Mouse (Mus musculus): ENCODE results near the gene Ahdc1.
"Not testable (repeated sequence)": the region's sequence is repeated elsewhere in the genome, so short reads cannot be mapped to it uniquely, and the experiment has no call there.

Ahdc1 gene

DNA sequence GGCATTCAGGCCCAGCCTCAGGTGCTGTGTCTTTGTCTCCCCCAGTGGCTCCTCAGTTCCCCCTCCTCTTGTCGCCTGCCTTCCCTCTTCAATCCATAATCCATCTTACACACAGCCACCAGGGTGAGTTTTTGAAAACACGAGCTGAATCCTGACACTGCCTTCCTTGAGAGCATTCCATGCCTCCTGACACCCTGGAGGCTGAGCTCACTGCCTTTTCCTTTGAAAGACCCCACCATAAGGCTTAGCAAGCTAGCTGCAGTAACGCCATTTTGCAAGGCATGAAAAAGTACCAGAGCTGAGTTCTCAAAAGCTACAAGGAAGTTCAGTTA is 84.6 kb downstream of the Ahdc1 start:
- not testable (repeated sequence) for DNase-seq (ENCODE audit: low spot score in 2 of 2)

DNA sequence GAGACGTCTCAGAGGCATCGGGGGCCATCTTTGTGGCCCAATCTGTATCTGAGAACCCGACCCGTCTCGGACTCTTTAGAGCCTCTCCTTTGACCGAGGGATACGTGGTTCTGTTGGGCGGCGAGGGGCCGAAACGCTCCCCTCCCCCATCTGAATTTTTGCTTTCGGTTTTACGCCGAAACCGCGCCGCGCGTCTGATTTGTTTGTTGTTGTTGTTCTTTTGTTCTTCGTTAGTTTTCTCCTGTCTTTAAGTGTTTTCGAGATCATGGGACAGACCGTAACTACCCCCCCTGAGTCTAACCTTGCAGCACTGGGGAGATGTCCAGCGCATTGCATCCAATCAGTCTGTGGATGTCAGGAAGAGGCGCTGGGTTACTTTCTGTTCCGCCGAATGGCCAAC is 85.6 kb downstream of the Ahdc1 start:
- DNase-seq (ENCODE audit: low spot score in 2 of 2): not testable (repeated sequence)

DNA sequence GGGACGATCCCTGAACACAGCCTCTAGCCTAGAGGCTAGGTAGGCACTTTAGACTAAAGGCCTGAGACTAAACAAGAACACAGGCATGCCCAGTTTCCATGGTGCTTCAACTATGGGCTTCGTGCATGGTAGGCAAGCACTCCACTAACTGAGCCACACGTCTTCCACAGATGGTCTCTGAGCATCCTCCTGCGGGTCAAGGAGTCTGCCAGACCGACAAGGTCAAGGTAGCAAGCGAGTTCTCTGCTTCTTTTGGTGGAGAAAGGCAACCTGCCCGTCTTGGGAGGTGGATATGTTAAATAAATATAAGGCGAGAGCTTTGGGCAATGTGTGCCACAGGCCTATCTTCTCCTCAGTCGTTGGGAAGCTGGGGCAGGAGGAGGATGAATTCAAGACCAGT is 90.7 kb downstream of the Ahdc1 start:
- DNase-seq (ENCODE audit: low spot score in 2 of 2): no peak

DNA sequence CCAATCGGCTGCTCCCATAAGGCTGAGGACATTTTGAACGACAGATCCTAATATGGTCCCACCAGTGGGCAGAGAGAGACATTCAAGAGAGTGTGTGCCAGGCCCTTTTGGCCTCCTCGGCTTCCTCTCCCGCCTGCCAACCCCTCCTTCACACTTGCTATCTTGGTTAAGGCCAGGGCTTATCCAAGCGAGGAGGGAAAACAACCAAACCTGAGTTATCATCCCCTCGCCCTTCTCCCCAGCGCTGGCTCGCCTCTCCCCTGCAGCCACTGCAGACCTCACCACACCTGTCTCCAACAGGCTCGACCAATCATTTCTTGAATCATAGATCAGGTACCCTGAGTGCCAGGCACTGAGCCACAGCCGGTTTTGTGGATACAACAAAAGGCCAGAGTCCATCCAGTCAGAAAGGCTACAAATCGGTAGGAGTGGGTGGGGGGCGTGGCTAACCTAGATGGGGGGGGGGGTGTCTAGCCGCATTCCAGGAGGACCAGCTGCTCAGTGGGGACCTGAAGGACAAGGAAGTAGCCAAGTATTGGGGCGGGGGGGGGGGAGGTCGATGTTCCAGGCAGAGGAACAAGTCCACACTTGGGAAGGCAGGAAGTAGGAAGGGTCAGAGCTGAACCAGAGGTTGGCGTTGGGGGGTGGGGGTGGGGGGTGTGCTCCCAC is 92.6 kb downstream of the Ahdc1 start:
- no peak for DNase-seq (ENCODE audit: low spot score in 2 of 2)

DNA sequence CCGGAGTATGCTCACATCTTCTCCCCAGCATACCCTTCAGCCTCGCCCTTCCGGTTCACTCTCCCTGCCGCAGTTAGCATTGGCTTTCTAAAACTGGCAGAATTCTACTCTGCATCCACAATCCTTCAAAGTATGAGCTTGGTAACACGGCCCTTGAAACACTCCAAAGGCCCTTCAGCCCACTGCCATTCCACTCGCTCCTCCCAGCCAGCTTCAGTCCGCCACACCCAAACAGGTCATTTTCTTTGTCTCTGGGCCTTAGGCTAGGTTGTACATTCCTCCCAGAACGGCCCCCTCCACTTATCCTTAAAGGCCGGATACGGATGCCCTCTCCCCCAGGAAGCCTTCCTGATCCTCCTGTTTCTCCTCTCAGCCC is 93.1 kb downstream of the Ahdc1 start:
- no peak for DNase-seq (ENCODE audit: low spot score in 2 of 2)

DNA sequence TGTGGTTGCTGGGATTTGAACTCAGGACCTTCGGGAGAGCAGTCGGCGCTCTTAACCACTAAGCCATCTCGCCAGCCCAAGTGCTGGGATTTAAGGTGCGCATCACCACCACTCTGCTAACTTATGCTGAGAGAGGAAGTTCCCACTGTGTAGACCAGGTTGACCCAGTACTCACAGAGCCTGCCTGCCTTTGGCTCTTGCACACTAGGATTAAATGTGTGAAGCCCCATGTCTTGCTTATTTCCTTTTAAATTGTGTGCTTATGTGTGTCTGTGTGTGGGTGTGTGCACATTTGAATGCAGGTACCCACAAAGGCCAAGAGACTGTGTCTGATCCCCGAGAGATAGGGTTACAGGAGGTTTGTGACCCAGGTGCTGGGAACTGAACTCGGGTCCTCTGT is 95.6 kb downstream of the Ahdc1 start:
- no peak for DNase-seq (ENCODE audit: low spot score in 2 of 2)

DNA sequence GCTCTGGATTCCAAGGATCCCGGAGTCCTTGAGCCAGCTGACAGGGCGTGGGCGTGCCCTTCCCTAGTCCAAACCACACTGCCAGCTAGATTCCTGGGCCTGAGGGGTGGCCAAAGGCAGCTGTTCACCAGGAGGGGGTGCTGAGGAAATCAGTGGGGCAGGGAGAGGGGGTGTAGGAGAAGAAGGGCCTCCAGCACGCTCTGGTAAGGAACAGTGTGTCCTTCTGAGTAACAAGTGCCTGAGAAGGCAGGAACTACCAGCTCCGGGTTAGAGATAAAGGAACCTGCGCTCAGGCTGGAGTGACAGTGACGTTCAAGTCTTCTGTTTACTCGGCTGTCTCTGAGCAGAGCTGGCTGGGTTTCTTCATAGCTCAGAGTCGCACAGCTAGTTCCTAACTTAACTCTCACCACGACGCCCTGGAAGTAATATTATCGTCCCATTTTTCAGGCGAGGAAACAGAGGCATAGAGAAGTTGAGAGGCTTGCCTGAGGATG is 96.8 kb downstream of the Ahdc1 start:
- no peak for DNase-seq (ENCODE audit: low spot score in 2 of 2)

DNA sequence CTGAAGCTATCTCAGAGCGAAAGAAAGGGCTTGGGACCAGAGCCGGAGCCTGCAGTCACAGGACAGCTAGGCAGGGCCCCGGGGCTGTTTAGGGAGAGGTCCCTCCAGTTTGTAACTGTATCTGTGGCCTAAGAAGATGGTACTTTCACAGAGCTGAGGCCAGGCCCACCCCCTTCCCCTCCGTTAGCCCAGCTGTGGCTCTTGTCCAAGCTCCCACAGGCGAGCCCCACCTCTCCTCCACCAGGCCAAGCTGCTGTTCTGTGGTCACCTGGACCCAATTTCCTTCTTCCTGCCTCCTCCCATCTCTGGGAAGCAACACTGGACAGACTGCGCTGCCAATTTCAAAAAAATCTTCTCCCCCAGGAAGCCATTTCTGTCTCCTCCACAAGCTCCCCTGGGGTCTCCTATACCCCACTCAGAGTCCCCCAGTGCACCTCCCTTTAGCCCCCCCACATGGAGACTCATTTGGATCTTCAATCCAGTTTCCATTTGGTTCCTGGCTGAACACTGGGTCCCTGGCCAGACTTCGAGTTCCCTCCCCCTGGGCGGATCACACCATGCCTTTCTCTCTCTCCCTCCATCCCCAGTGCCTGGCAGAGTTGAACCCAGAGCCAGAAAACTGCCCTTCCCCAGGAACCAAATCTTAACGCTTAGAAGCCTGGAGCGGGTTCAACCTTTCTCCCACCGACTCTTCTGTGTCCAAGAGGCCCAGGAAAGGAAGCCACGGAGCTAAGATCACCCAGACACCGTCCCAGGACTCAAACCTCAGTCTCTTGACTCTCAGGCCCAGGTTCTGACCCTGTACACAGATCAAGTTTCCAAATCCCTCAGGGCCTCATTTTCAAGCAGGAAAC is 97.6 kb downstream of the Ahdc1 start:
- no peak for DNase-seq (ENCODE audit: low spot score in 2 of 2)

DNA sequence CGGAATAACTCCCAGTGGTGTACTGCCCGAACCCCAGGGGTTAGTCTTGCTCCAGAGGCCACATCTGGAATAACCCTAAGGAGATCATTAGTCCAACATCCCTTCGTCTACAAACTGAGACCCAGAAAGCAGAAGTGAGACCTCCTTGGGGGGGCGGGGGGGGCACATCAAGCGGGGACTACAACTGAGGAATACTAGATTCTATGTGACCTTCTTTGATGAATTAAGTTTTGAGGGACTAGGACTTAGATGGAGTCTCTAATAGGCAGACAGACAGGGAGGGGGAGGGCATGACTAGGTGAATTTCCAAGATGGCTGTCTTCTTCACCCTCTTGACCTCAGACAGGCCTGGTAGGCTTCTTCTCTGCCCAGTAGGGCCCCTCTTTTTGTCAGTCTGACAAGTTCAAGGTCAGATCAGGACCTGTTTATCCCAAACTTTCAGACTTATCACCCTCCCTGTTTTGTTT is 98.3 kb downstream of the Ahdc1 start:
- no peak for DNase-seq (ENCODE audit: low spot score in 2 of 2)

DNA sequence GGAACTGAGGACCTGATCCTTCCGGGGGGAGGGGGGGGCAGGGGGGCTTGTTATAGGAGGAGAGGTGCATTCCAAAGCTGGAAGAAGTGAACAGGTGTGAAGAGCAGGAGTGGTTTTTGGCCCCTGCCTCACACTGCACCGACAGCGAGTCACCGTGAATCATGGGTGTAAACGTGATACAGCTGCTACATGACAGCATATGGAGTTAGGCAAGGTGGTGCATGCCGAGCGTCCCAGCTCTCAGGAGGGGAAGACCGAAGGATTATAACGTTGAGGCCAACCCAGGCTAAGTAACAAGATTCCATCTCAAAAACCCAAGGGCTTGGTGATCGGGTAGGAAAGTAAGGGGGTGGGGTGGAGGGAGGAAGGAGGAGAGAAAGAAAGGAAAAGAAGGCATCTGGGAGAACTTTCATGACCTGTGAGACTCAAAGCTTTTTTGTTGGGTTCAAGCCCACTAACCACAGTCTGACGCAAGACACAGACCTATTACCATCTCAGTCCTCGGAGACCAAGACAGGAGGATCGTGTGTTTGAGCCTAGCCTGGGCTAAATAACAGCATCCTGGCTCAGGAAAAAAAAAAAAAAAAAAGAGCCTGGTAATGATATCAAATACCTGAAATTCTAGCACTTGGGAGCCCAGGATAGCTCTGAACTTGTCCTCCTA is 101.2 kb downstream of the Ahdc1 start:
- no peak for DNase-seq (ENCODE audit: low spot score in 2 of 2)

DNA sequence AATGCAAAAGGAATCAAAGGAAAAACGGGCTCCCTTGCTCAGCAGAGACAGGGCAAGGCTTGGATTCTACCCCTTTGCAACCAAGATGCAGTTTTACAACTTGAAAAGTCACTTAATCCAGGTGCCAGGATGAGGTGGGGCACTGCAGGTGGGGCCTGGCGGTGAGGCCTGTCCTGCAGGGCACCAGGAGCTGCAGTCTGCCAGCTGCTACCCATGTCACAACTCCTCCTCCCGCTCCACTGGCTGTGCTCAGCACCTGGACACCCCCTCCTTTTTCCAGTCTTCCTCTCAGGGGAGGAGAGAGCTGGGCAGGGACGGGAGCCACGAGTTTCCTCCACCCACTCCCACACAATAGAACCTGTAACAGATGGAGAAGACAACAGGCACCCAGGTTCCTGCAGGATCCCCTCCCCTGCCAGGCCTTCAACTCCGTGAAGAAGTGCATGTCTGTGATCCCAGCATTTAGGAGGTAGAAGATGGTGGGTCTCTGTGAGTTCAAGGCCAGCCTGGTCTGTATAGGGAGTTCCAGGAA is 102.4 kb downstream of the Ahdc1 start:
- no peak for DNase-seq (ENCODE audit: low spot score in 2 of 2)

DNA sequence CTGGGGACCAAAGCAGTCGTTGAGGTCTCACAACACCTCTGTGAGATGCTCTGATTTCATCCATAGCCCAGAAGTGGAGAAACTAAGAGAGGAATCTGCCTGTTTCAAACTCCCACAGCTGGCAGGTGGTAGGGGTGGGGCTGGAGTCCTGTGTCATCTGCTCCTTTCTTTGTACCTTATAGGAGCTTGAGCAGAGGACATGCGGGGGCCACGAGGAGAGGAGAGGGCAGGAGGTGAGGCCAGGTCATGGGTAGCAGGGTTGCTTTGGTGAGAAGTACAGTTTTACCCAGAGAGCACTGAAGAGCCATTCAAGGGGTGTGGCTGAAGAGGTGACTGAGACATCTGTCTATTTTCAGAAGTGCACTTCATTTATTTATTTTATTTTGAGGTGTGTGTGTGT is 103.7 kb downstream of the Ahdc1 start:
- no peak for DNase-seq (ENCODE audit: low spot score in 2 of 2)

DNA sequence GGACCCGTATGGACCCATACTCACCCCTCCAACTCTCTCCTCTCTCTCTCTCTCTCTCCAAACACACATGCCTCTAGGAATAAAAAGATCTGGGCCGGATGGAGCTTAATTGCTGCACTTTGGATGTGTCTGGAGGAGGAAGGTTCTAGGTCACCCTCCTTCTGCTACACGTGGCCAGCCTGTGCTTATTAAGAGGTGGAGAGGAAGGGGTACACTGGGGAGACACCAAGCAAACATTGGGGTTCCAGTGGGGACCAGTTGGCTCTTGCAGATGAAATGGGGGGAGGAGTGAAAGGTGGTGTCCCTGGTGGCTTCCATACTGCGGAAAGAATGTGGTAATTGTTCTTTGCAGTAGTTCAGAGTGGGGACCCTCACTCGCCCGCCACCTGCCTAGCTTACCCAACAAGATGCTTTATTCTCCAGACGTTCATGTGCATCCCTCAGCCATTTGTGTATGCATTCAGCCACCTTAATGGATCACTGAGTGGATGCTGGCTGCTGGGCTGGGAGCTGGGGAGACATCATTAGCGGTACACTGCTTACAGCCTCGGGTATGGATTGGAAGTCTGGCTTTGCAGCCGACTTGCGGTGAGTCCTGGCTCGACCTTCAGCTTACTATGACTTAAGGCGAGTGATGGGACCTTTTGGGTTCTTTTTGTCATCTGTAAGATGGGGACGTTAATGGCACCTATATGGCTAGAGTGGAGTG is 104.8 kb downstream of the Ahdc1 start:
- DNase-seq (ENCODE audit: low spot score in 2 of 2): no peak

DNA sequence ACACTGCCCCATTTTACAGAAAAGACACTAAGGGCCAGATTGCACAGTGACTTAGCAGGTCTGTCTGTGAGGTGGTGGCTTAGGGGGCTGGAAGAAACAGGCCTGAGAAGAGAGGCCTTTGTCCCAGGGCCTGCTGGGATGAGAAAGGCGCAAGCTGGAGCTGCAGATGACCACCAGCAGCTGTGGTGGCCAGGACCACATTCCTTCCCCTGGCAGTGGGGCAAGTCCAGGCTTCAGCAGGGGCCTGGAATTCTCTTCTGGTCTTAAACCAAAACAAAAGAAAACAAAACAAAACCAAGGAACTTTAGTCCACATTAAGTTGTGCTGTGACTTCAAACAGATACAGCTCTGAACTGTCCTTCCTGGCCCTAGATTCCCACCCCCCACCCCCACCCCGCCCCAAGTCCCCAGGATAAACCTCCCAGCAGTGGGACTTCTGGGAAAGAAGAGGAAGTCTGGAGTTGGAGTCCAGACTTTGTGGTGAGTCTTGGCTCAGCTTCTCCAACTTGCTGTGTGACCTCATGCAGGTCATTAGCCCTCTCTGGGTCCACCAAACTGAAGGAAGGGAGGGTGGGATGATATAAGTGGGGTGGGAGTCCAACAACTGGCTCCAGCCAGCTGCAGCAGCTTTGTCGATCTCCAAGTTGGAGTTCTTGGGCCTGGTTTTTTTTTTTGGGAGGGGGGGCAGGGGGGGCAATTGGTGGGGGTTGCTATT is 105.9 kb downstream of the Ahdc1 start:
- DNase-seq (ENCODE audit: low spot score in 2 of 2): no peak

DNA sequence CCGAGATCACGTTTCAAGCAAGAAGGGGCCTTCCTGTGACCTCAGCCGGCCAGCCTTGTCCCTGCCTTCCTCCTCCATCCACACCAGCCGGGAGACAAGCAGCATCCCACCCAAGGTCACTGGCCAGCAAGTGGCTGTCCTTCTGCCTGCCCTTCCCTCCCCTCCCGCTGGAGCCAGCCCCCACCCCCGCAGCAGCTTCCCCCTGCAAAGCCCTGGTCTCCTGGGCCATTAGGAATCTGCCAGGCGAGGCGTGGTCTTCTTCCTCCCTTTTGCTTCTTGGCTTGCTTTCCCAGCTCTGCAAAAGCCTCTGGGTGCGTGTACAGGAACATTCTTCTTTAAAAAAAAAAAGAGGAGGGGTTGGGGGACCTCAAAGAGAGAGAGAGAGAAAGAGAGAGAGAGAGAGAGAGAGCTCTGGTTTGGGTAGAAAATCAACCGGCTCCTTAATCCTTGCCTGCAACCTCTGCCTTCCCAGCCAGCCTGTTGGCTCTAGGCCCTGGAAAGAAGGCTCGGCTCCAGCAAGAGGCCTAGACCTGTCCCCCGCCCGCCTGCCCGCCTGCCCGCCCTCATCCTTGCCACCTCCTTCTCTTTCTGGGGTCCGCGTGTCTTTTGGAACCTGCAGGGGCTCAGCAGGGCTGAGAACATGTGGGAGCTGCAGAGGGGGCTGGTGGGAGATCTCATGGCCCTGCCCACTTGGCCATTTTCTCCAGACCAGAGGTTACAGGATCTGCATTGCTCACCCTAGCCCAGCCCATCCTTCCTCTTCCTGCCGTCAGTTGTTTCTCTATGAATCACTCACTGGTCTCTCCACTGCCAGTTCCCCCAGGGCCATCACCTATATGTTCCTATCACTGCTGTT is 106.7 kb downstream of the Ahdc1 start:
- DNase-seq (ENCODE audit: low spot score in 2 of 2): peak; percentile 69 to 75

DNA sequence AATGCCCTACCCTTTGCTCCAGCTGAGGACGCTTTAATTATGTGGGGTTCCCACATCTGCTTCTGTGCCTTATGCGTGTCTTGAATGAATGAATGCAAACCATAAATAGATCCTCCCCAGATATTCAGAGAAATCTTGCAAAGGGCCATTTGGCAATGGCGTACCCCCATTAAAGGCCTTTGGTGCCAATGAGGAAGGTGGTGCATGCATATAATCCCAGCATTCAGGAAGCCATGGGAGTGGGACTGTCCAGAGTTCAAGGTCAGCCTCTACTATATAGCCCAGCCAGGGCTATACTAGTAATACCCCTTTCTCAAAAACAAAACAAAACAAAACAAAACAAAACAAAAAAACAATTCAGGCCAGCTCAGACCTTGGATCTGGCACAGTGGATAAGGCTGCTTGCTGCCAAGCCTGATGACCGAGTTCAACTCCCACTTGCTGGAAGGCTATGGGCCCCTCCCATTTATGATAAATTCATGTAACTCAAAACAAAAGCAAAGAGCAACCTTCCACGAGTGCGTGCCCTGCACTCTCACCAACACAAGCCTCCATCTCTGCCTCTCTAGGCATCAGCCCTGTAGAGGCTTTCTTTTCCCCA is 107.8 kb downstream of the Ahdc1 start:
- DNase-seq (ENCODE audit: low spot score in 2 of 2): no peak

DNA sequence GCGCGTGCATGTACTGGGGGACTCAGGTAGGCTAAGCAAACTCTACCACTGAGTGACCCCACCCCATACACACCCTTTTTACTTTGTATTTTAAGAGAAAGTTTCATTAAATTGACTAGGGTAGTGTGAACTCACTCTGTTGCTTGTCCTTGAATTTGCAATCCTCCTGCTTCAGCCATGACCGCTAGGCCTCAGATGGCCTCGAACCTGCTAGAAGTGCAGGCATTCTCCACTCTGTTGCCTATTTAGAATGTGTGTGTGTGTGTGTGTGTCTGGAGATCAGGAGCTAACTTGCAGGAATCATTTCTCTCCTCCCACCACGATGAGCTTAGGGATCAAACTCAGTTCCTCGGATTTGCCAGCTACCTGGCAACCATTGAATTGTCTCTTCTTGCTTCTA is 108.5 kb downstream of the Ahdc1 start:
- no peak for DNase-seq (ENCODE audit: low spot score in 2 of 2)

DNA sequence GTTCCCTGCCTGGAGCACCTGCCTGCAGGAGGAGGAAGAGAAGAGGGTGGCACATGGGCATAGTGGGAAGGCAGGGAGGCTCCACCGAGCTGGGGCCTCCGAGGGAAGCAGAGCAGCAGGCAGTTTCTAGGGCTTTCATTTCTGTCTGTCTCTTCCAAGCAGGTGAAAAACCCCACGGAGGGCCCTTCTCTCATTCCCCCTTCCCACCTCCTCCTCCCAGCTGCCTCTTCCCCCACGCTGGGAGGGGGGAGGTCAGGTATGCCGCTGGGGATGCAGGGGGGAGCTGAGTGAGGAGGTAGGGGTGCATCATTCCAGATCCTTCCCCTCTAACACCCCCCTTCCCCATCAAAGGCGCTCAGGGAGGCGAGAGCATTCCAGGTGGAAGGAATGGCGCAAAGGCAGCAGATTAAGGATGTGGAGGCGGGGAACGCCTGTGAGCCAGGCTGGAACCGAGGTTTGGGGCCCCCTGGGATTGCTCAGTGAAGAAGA is 109.8 kb downstream of the Ahdc1 start:
- no peak for DNase-seq (ENCODE audit: low spot score in 2 of 2)

DNA sequence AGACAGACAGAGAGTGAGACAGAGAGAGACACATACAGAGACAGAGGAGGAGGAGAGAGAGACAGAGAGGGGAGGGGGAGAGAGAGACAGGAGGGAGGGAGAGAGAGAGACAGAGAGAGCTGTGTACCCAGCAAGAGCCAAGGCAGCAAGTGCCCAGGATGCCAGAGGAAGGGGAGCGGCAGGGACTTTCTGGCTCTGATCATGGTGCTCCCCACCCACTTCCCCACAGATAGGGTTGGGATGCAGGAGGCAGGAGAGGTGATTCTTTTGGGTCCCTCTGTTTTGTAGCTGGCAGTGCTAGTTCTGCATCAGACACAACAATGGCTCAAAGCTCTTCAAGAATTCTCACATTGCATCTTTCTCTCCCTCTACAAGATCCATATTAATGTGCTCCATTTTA is 110.4 kb downstream of the Ahdc1 start:
- no peak for DNase-seq (ENCODE audit: low spot score in 2 of 2)
